ENCODE assay signal across 8 mouse cellular contexts in genomic region chr4:125114638-125115037, GRCm38 (mm10). TPM values are rescaled to one million over a fixed set of nuclear protein-coding genes. Genes with fewer than 3 reads are reported as not detected.
DNase-seq lines count a peak whose midpoint lies in the region; ATAC-seq and TF ChIP-seq lines count a peak whose summit lies in the region.

No protein-coding gene starts in this region.

- H3K9ac ChIP-seq in hindbrain, postnatal 0 days (replicated peaks; ENCODE audit: low read length) = no peak overlapping the region

- 9% methylated on average over 6 of the region's 6 CpGs for WGBS in hindbrain, postnatal 0 days

- peak; percentile 64 for DNase-seq in Muller cell, postnatal 12 days (ENCODE audit: inconsistent ontology term)
- peak; percentile 67 for DNase-seq in cerebellum, adult 9-11 months
- peak; percentile 85 to 96 for DNase-seq in frontal cortex, adult 2 months (ENCODE audit: extremely low spot score in 1 of 2, low spot score in 1 of 2)
- DNase-seq in hindbrain, postnatal 0 days (ENCODE audit: low spot score) = peak; percentile 87
- peak; percentile 91 to 93 for DNase-seq in left cerebral cortex, adult 18-20 months (ENCODE audit: low spot score in 2 of 2)
- DNase-seq in lung, postnatal 36 days = peak; percentile 94
- peak; percentile 90 for DNase-seq in retina, embryonic 14.5 days (ENCODE audit: low spot score)
- DNase-seq in thymus, postnatal 36 days = peak; percentile 82 to 87

- H3K27ac ChIP-seq in hindbrain, postnatal 0 days = no peak overlapping the region

- no peak overlapping the region for H3K4me2 ChIP-seq in hindbrain, postnatal 0 days (ENCODE audit: low read depth, low read length)

- peaks cover 12% of the 10 kb centered on the region for H3K36me3 ChIP-seq in hindbrain, postnatal 0 days (ENCODE audit: insufficient read depth, low read length)

- no peak overlapping the region for H3K4me3 ChIP-seq in hindbrain, postnatal 0 days (ENCODE audit: low read length)

- ATAC-seq in hindbrain, postnatal 0 days = peak; percentile 68

- peak; percentile 87 for TF ChIP-seq CTCF in hindbrain, postnatal 0 days (IDR thresholded peaks at IDR 0.05; ENCODE audit: low read depth)

- H3K4me1 ChIP-seq in hindbrain, postnatal 0 days (ENCODE audit: insufficient read depth, low read length) = peaks cover 12% of the 10 kb centered on the region; the same call in 1 of the 2 replicates

- no peaks in the 10 kb centered on the region for H3K27me3 ChIP-seq in hindbrain, postnatal 0 days (ENCODE audit: insufficient read depth, low read length)

- H3K9me3 ChIP-seq in hindbrain, postnatal 0 days (ENCODE audit: low read length) = no peaks in the 10 kb centered on the region

RNA-seq across cellular contexts. Expression of gene Zc3h12a, which starts 13.0 kb away (rescaled TPM):
- 1.3 and 1.6 TPM in 2 replicates for polyA plus RNA-seq in frontal cortex, adult 2 months (2012; rRNA removed)
- total RNA-seq in hindbrain, postnatal 0 days (2014; rRNA removed) = not detected in 2 replicates
- polyA plus RNA-seq in hindbrain, postnatal 0 days (2015; fragmentation: Nextera tagmentation; extraction: Ambion mirVana) = 0.16 and 0.31 TPM in 2 replicates
- total RNA-seq in left cerebral cortex, adult 18-20 months (2021) = 1 to 10 TPM in 1 of 2 experiments, under 1 TPM in 1; 0.56 to 1.1 TPM

RNA-seq across cellular contexts. Expression of gene Meaf6, which starts 29.7 kb away (rescaled TPM):
- 105 and 111 TPM in 2 replicates for polyA plus RNA-seq in frontal cortex, adult 2 months (2012; rRNA removed)
- total RNA-seq in hindbrain, postnatal 0 days (2014; rRNA removed) = 47.0 and 50.4 TPM in 2 replicates
- 131 and 133 TPM in 2 replicates for polyA plus RNA-seq in hindbrain, postnatal 0 days (2015; fragmentation: Nextera tagmentation; extraction: Ambion mirVana)
- total RNA-seq in left cerebral cortex, adult 18-20 months (2021) = 100 to 1,000 TPM; 129 to 139 TPM

RNA-seq across cellular contexts. Expression of gene Snip1, which starts 48.2 kb away (rescaled TPM):
- polyA plus RNA-seq in frontal cortex, adult 2 months (2012; rRNA removed) = 11.6 and 12.0 TPM in 2 replicates
- 29.2 and 35.0 TPM in 2 replicates for total RNA-seq in hindbrain, postnatal 0 days (2014; rRNA removed)
- 15.7 and 16.3 TPM in 2 replicates for polyA plus RNA-seq in hindbrain, postnatal 0 days (2015; fragmentation: Nextera tagmentation; extraction: Ambion mirVana)
- total RNA-seq in left cerebral cortex, adult 18-20 months (2021) = 10 to 100 TPM; 15.1 to 16.0 TPM

RNA-seq across cellular contexts. Expression of gene Dnali1, which starts 49.1 kb away (rescaled TPM):
- 0.42 and 0.44 TPM in 2 replicates for polyA plus RNA-seq in frontal cortex, adult 2 months (2012; rRNA removed)
- 0.73 and 2.4 TPM in 2 replicates for total RNA-seq in hindbrain, postnatal 0 days (2014; rRNA removed)
- 1.4 and 1.5 TPM in 2 replicates for polyA plus RNA-seq in hindbrain, postnatal 0 days (2015; fragmentation: Nextera tagmentation; extraction: Ambion mirVana)
- total RNA-seq in left cerebral cortex, adult 18-20 months (2021) = under 1 TPM; 0.16 to 0.77 TPM
